Mouse (Mus musculus) embryonic facial prominence, embryonic 11.5 days (tissue): Measurements from ENCODE around the gene Birc7. TPM values are rescaled to one million over a fixed set of nuclear protein-coding genes. Genes with fewer than 3 reads are reported as not detected.

Source experiments
- ATAC-seq: fragments of 200-750 bp; cut with Nextera tagmentation; replicated peaks from 2 replicates; pipeline ENCODE4 v1.8.0; 2017; ENCODE audit warnings: low read depth; ENCODE audit not compliant: insufficient number of reproducible peaks, low FRiP score, low TSS enrichment
- DNase-seq: peaks from one replicate; pipeline ENCODE4 v3.0.0-alpha.2; 2015; ENCODE audit warnings: low spot score
- H3K27ac ChIP-seq: fragments of 300-500 bp; sonication (generic); replicated peaks from 2 replicates; pipeline ENCODE4 v1.5.1; 2014; ENCODE audit warnings: mild to moderate bottlenecking, low read depth, low read length, control low read depth
- H3K27me3 ChIP-seq: fragments of 300-500 bp; sonication (generic); 2 replicates; pipeline ENCODE4 v1.6.1; 2014; ENCODE audit warnings: mild to moderate bottlenecking, low read length, moderate library complexity, mixed read lengths; ENCODE audit not compliant: control insufficient read depth, insufficient read depth
- H3K36me3 ChIP-seq: fragments of 300-500 bp; sonication (generic); replicated peaks from 2 replicates; pipeline ENCODE4 v1.6.1; 2014; ENCODE audit warnings: low read depth, mild to moderate bottlenecking, low read length, moderate library complexity, mixed read lengths; ENCODE audit not compliant: control insufficient read depth, insufficient read depth
- H3K4me1 ChIP-seq: fragments of 300-500 bp; sonication (generic); 2 replicates; pipeline ENCODE4 v1.6.1; 2014; ENCODE audit warnings: low read length, mixed read lengths; ENCODE audit not compliant: control insufficient read depth, insufficient read depth
- H3K4me2 ChIP-seq: fragments of 300-500 bp; sonication (generic); 2 replicates; pipeline ENCODE4 v1.6.1; 2014; ENCODE audit warnings: low read depth, mild to moderate bottlenecking, control low read depth, low read length, moderate library complexity
- H3K4me3 ChIP-seq: fragments of 300-500 bp; sonication (generic); 2 replicates; pipeline ENCODE4 v1.5.1; 2014; ENCODE audit warnings: low read depth, low read length, control low read depth
- H3K9ac ChIP-seq: fragments of 300-500 bp; sonication (generic); replicated peaks from 2 replicates; pipeline ENCODE4 v1.6.1; 2014; ENCODE audit warnings: mild to moderate bottlenecking, control low read depth, low read length
- H3K9me3 ChIP-seq: fragments of 300-500 bp; sonication (generic); replicated peaks from 2 replicates; pipeline ENCODE4 v1.6.1; 2016; ENCODE audit warnings: mild to moderate bottlenecking, low read length, inconsistent platforms, mixed read lengths; ENCODE audit not compliant: control insufficient read depth
- WGBS: fragments of 180-500 bp; shearing (Covaris S2); extraction: QIAGEN DNeasy Blood & Tissue Kit; methylation state at CpG from one replicate; pipeline ENCODE4 v1.1.7; 2014; 5-methylcytosine and 5-hydroxymethylcytosine counted together
- polyA plus RNA-seq: library from polyadenylated mRNA; unstranded; fragments of >200 nt; fragmentation: Nextera tagmentation; extraction: Ambion mirVana; gene quantifications from 2 replicates; pipeline ENCODE4 v1.2.1, GENCODE M21; 2014

Gene Birc7
- polyA plus RNA-seq, 1 experiment from 2014 or later, result 0.18 TPM

DNA sequence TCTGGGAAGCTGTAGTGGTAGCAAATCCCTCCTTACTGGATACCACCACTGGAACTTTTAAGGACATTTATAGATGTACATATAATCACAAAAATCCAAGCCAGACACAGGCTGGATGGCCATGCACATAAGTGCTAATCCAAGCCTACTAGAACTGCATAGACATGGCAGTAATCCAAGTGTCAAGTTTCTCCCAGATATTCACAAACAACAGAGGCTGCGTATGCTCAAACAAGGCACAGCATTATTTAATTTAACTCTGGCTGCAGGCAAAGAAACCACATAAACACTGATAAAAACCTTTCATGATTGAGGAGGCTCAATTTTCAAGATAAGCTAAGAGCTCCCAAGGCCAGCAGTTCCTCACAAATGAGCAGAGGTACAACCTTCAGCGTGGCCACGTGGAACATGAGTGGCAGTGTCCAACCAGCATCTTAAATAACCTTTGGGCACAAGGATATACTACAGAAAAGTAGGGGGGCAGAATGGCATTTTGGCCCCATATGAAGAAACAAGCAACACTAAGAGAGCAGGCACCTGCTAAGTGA is 12.9 kb upstream of the Birc7 start:
- no peaks in the 10 kb centered on the region for H3K9me3 ChIP-seq
- peaks cover 13% of the 10 kb centered on the region for H3K36me3 ChIP-seq
- no peak overlapping the region for H3K9ac ChIP-seq
- 80% methylated on average over 3 of the region's 3 CpGs for WGBS
- no peak overlapping the region for H3K27ac ChIP-seq
- no peak overlapping the region for H3K4me2 ChIP-seq
- ATAC-seq (no peak), DNase-seq (no peak)
- H3K4me1 ChIP-seq, result no peaks in the 10 kb centered on the region
- no peaks in the 10 kb centered on the region for H3K27me3 ChIP-seq
- no peak overlapping the region for H3K4me3 ChIP-seq

DNA sequence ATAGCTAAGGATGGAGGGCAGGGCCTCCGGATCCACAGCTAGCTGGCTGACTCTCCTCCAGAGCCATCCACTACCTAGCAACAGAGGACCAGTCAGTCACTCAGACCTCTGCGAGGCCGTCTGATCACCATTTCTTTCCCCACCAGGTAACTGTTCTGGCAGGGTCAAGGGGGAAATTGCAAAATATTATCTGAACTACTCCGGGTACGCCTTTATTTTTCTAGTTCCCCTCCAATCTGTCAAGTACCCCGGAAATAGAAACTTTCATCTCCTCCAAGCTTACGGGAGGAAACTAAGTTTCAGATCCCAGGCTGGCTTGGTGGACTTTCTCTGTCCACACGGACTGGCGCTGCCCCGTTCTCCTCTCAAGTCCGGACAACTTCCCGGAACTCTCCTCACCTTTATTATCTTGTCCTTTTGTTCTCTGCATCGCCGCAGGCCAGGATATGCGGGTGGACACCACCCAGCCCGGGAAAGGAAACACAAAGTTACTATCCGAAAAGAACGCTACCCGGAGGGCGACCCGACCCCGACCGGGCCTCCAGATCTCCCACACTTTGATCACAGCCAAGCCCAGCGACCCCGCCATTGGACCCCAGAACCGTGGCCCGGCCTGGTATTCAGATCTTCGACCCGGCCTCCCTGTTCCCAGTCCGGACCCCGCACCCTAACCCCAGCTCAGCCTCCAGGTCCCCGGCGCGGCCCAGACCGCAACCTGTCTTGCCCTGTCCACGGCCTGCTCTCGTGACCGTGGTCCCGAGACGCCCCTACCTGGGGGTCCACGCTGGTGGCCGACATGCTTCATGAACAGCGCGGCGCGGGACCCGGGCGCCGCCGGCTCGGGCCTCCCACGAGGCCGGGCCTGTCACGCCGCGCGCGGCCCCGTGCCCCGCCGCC is 8.7 kb upstream of the Birc7 start:
- no peaks in the 10 kb centered on the region for H3K27me3 ChIP-seq
- no peaks in the 10 kb centered on the region for H3K9me3 ChIP-seq
- peak overlapping the region; percentile 99 for H3K4me3 ChIP-seq
- ATAC-seq (peak; percentile 46), DNase-seq (peak; percentile 14)
- H3K9ac ChIP-seq, result peak overlapping the region; percentile 96
- H3K27ac ChIP-seq, result peak overlapping the region; percentile 9; the same call in 1 of the 2 replicates
- H3K4me2 ChIP-seq, result peak overlapping the region; percentile 79
- no peaks in the 10 kb centered on the region for H3K36me3 ChIP-seq
- under 1% methylated on average over 61 of the region's 61 CpGs for WGBS
- H3K4me1 ChIP-seq, result no peaks in the 10 kb centered on the region

DNA sequence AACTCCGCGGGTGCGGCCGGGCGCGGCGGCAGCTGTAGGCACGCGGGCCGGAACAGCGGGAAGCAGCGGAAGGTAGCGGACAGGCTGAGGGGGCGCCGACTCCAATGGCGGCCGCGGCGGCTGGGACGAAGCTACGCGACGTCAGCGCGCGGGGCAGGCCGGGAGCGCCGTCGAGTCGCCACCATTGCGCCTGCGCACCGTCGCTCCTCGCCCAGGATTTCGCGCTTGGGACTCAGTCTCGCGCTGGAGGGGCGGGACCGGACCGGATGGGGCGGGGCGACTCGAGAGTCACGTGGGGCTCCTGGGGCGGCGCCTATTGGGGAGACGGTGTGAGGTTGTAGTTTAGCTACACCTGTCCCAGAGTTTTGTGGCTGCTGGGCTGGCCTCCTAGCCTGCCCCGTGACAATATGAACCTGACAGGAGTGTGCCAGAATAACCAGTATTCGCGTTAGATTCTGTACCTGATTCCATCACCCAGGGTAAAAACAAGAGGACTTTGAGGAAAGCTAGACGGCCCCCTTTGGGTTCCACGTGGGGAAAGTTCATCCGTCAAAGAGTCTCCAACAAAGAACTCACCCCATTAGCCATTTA is 7.9 kb upstream of the Birc7 start, which contains the start of gene Ythdf1:
Ythdf1 (minus strand) TSS at position 140 of the 591 bp plus-strand sequence.
- H3K36me3 ChIP-seq, result no peaks in the 10 kb centered on the region
- peak within 1 kb of the TSS; percentile 96 for H3K9ac ChIP-seq
- H3K4me1 ChIP-seq, result no peaks in the 10 kb centered on the region
- under 1% methylated on average over 48 of the region's 56 CpGs for WGBS
- H3K4me2 ChIP-seq, result peak within 1 kb of the TSS; percentile 79
- H3K4me3 ChIP-seq, result peak within 1 kb of the TSS; percentile 99
- ATAC-seq (peak; percentile 93), DNase-seq (peak; percentile 99)
- H3K9me3 ChIP-seq, result no peaks in the 10 kb centered on the region
- H3K27ac ChIP-seq, result peak within 1 kb of the TSS; percentile 9; the same call in 1 of the 2 replicates
- H3K27me3 ChIP-seq, result no peaks in the 10 kb centered on the region

DNA sequence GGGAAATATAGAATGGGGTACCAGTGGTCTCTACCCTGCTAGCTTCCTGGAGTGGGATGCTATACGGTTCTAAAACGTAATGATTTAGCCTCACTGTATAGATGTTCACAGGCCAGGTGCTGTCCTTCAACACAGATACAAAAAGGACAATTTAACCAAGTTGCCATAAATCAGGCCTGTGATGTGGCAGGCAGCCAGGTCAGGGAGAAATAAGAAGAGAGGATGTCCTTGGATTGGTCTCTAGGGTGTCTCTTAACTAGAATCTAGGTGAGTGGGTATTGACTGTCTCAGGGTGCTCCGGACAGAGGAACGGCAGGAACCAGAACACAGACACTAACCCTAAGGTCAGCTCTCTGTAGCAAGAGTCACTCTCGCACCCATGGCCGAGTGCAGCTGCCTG is 6.1 kb upstream of the Birc7 start:
- Histone ChIP-seq H3K9me3 (no peaks in the 10 kb centered on the region), H3K9ac (no peak overlapping the region)
- 87% methylated on average over 6 of the region's 6 CpGs for WGBS

DNA sequence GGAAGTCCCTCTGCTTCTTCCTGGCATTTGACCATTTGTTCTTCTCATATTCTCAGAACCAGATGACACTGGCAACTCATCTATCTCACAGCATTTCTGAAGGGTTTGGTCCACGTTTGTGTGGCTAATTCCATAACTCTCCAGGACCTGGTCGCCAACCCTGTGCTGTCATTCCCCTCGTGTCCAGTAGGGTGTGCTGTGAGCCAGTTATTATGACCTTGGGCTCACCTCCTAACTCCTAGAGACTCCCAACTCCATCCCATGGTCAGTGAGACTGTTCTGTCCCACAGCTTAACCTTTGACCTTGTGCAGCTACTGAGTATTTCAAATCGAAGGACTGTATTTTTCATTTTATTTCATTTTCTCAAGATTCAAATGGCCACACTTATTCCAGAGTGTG is 3.6 kb upstream of the Birc7 start:
- Histone ChIP-seq H3K36me3 (no peaks in the 10 kb centered on the region), H3K27me3 (no peaks in the 10 kb centered on the region), H3K9ac (no peak overlapping the region), H3K27ac (no peak overlapping the region), H3K4me2 (no peak overlapping the region), H3K4me3 (no peak overlapping the region), H3K9me3 (no peaks in the 10 kb centered on the region), H3K4me1 (no peaks in the 10 kb centered on the region)
- DNase-seq, result peak; percentile 70
- no peak for ATAC-seq
- WGBS, result 5% methylated on average over 4 of the region's 4 CpGs

More for the DNA sequence above, 6.1 kb upstream of the Birc7 start:
- DNase-seq (no peak), ATAC-seq (no peak)
- no peaks in the 10 kb centered on the region for H3K4me1 ChIP-seq
- no peaks in the 10 kb centered on the region for H3K36me3 ChIP-seq
- H3K4me3 ChIP-seq, result no peak overlapping the region
- no peak overlapping the region for H3K4me2 ChIP-seq
- no peaks in the 10 kb centered on the region for H3K27me3 ChIP-seq
- H3K27ac ChIP-seq, result no peak overlapping the region

DNA sequence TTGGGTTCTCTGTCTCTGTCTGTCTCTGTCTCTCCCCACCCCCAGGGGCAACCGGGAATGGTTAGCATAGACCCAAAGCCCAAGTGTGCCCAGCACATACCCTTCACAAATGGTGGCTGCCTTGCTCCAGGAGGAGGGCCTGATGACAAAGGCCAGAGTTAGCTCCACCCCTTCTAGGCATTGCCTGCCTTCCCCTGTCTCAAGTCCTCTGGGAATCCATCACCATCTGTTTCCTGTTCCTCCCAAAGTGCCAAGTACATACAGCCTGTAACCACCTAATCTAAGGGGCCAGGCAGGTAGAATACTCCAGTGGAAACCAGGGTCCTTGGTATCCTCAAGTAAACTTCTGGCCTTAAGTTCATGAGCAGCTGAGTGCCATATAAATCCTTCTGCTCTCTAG is 3.6 kb downstream of the Birc7 start:
- H3K4me2 ChIP-seq, result no peak overlapping the region
- H3K9ac ChIP-seq, result no peak overlapping the region
- H3K36me3 ChIP-seq, result no peaks in the 10 kb centered on the region
- 78% methylated on average over 1 of the region's 1 CpGs for WGBS
- ATAC-seq (0 out of 2 replicates have a peak, but pooled peaks have one; percentile 19), DNase-seq (no peak)
- no peaks in the 10 kb centered on the region for H3K9me3 ChIP-seq
- H3K4me1 ChIP-seq, result no peaks in the 10 kb centered on the region
- no peak overlapping the region for H3K27ac ChIP-seq
- no peaks in the 10 kb centered on the region for H3K27me3 ChIP-seq
- no peak overlapping the region for H3K4me3 ChIP-seq

DNA sequence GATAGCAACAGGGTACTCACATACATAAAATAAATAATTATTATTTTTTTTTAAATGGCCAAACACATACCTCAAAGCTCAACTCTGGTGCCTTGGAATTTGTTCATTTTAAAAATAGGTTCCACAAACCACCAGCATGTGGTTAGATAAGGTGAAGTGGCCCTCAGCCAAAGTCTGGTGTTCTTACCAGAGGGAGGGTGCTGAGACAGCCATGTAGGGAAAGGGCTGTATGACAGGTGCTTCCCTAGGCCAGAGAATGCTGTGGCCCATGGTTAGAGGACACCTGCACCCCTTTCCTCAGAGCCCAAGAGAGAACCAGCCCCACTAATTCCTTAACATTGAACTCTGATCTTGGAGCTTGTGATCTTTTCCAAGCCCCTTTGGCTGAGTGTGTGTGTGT is 11.4 kb downstream of the Birc7 start:
- Histone ChIP-seq H3K4me1 (no peaks in the 10 kb centered on the region), H3K36me3 (no peaks in the 10 kb centered on the region), H3K4me3 (no peak overlapping the region), H3K27ac (no peak overlapping the region), H3K9me3 (no peaks in the 10 kb centered on the region), H3K4me2 (no peak overlapping the region), H3K9ac (no peak overlapping the region), H3K27me3 (no peaks in the 10 kb centered on the region)
- DNase-seq (no peak), ATAC-seq (no peak)

DNA sequence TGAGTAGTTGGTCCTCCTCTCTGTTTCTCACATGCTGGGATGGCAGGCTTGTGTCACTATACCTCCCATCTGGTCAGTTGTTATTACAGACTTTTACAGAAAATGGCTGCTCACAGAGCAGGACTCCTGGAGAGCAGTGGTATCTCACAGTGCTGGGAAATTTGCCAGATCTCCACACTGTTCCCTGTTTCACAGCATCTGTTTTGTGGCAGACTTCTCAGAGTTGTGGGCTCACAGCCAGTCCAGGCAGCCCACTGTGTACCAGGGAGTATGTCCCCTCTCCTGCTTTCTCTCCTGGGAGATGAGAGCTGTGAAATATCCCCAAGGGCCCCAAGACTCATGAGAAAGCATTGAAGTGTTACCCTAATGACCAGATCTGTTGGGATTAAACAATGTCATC is 13.0 kb downstream of the Birc7 start:
- Histone ChIP-seq H3K9me3 (no peaks in the 10 kb centered on the region), H3K4me2 (no peak overlapping the region), H3K27me3 (no peaks in the 10 kb centered on the region), H3K4me3 (no peak overlapping the region), H3K4me1 (no peaks in the 10 kb centered on the region), H3K9ac (no peak overlapping the region), H3K27ac (no peak overlapping the region), H3K36me3 (no peaks in the 10 kb centered on the region)
- ATAC-seq (no peak), DNase-seq (no peak)
